Mouse (Mus musculus): ENCODE data around the gene Khsrp.

DNA sequence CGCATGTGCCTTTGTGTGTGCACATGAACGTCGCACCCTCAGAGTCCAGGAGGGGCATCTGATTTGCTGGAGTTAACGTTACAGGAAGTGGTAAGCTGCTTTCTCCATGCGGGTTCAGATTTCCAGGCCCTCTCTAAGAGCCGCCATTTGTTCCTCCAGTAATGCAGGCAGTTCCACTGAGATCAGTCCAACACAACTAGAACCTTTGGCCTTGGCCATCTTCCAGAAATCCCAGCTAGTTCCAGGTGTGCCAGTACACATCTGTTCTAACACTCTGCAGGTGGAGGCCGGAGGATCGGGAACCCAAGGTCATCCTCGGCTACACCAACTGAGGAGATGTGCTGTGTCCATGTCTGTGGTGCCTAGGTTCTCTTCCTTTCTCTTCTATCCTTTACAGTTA, 46.4 kb downstream of the Khsrp start:
- TF ChIP-seq CTCF (IDR thresholded peaks at IDR 0.05; ENCODE audit: low read depth) (no peak), EP300 (IDR thresholded peaks at IDR 0.05; ENCODE audit: low read depth) (no peak)

Measured in liver, postnatal 0 days (tissue).